Mouse (Mus musculus) embryonic facial prominence, embryonic 11.5 days (tissue): ENCODE results near the gene Slc8b1. TPM values are rescaled to one million over a fixed set of nuclear protein-coding genes. Genes with fewer than 3 reads are reported as not detected.
A peak's percentile ranks its signal among the peaks of the same experiment; 100 is the strongest.

Source experiments
- ATAC-seq: fragments of 200-750 bp; cut with Nextera tagmentation; replicated peaks from 2 replicates; pipeline ENCODE4 v1.8.0; 2017; ENCODE audit warnings: low read depth; ENCODE audit not compliant: insufficient number of reproducible peaks, low FRiP score, low TSS enrichment
- DNase-seq: peaks from one replicate; pipeline ENCODE4 v3.0.0-alpha.2; 2015; ENCODE audit warnings: low spot score
- H3K27ac ChIP-seq: fragments of 300-500 bp; sonication (generic); replicated peaks from 2 replicates; pipeline ENCODE4 v1.5.1; 2014; ENCODE audit warnings: mild to moderate bottlenecking, low read depth, low read length, control low read depth
- H3K27me3 ChIP-seq: fragments of 300-500 bp; sonication (generic); 2 replicates; pipeline ENCODE4 v1.6.1; 2014; ENCODE audit warnings: mild to moderate bottlenecking, low read length, moderate library complexity, mixed read lengths; ENCODE audit not compliant: control insufficient read depth, insufficient read depth
- H3K36me3 ChIP-seq: fragments of 300-500 bp; sonication (generic); replicated peaks from 2 replicates; pipeline ENCODE4 v1.6.1; 2014; ENCODE audit warnings: low read depth, mild to moderate bottlenecking, low read length, moderate library complexity, mixed read lengths; ENCODE audit not compliant: control insufficient read depth, insufficient read depth
- H3K4me1 ChIP-seq: fragments of 300-500 bp; sonication (generic); 2 replicates; pipeline ENCODE4 v1.6.1; 2014; ENCODE audit warnings: low read length, mixed read lengths; ENCODE audit not compliant: control insufficient read depth, insufficient read depth
- H3K4me2 ChIP-seq: fragments of 300-500 bp; sonication (generic); 2 replicates; pipeline ENCODE4 v1.6.1; 2014; ENCODE audit warnings: low read depth, mild to moderate bottlenecking, control low read depth, low read length, moderate library complexity
- H3K4me3 ChIP-seq: fragments of 300-500 bp; sonication (generic); 2 replicates; pipeline ENCODE4 v1.5.1; 2014; ENCODE audit warnings: low read depth, low read length, control low read depth
- H3K9ac ChIP-seq: fragments of 300-500 bp; sonication (generic); replicated peaks from 2 replicates; pipeline ENCODE4 v1.6.1; 2014; ENCODE audit warnings: mild to moderate bottlenecking, control low read depth, low read length
- H3K9me3 ChIP-seq: fragments of 300-500 bp; sonication (generic); replicated peaks from 2 replicates; pipeline ENCODE4 v1.6.1; 2016; ENCODE audit warnings: mild to moderate bottlenecking, low read length, inconsistent platforms, mixed read lengths; ENCODE audit not compliant: control insufficient read depth
- WGBS: fragments of 180-500 bp; shearing (Covaris S2); extraction: QIAGEN DNeasy Blood & Tissue Kit; methylation state at CpG from one replicate; pipeline ENCODE4 v1.1.7; 2014; 5-methylcytosine and 5-hydroxymethylcytosine counted together
- polyA plus RNA-seq: library from polyadenylated mRNA; unstranded; fragments of >200 nt; fragmentation: Nextera tagmentation; extraction: Ambion mirVana; gene quantifications from 2 replicates; pipeline ENCODE4 v1.2.1, GENCODE M21; 2014

Slc8b1 gene
- polyA plus RNA-seq, 1 experiment from 2014 or later: 1.8 TPM

GRCm38 (mm10) chr5:120516221-120516984 is 5.4 kb downstream of the Slc8b1 start:
- DNase-seq (no peak), ATAC-seq (no peak)
- Histone ChIP-seq H3K27me3 (no peaks in the 10 kb centered on the region), H3K27ac (no peak overlapping the region), H3K4me3 (no peak overlapping the region), H3K9ac (no peak overlapping the region), H3K9me3 (no peaks in the 10 kb centered on the region), H3K36me3 (no peaks in the 10 kb centered on the region), H3K4me2 (no peak overlapping the region), H3K4me1 (no peaks in the 10 kb centered on the region; the same call in 1 of the 2 replicates)
- WGBS: 52% methylated on average over 15 of the region's 15 CpGs

- Histone ChIP-seq H3K9me3 (no peaks in the 10 kb centered on the region), H3K4me3 (no peak overlapping the region), H3K4me2 (no peak overlapping the region), H3K4me1 (no peaks in the 10 kb centered on the region; the same call in 1 of the 2 replicates), H3K27me3 (no peaks in the 10 kb centered on the region), H3K36me3 (no peaks in the 10 kb centered on the region), H3K9ac (0 out of 2 replicates have a peak overlapping the region, but pooled peaks have one; percentile 13), H3K27ac (no peak overlapping the region)
- ATAC-seq (no peak), DNase-seq (no peak)
- WGBS: 57% methylated on average over 9 of the region's 9 CpGs
Observed at GRCm38 (mm10) chr5:120517552-120517951, 6.6 kb downstream of the Slc8b1 start.

- DNase-seq (no peak), ATAC-seq (no peak)
- H3K4me1 ChIP-seq: 0 out of 2 replicates have a peak, but pooled peaks cover 3% of the 10 kb centered on the region
- H3K9me3 ChIP-seq: no peaks in the 10 kb centered on the region
- no peak overlapping the region for H3K4me2 ChIP-seq
- H3K27me3 ChIP-seq: no peaks in the 10 kb centered on the region
- H3K36me3 ChIP-seq: no peaks in the 10 kb centered on the region
- no peak overlapping the region for H3K4me3 ChIP-seq
- WGBS: 73% methylated on average over 3 of the region's 3 CpGs
- H3K27ac ChIP-seq: no peak overlapping the region
- H3K9ac ChIP-seq: no peak overlapping the region
Observed at GRCm38 (mm10) chr5:120522649-120523048, 11.7 kb downstream of the Slc8b1 start.

- Histone ChIP-seq H3K36me3 (no peaks in the 10 kb centered on the region), H3K27ac (no peak overlapping the region), H3K9ac (no peak overlapping the region), H3K4me1 (0 out of 2 replicates have a peak, but pooled peaks cover 3% of the 10 kb centered on the region), H3K4me3 (no peak overlapping the region), H3K9me3 (no peaks in the 10 kb centered on the region), H3K4me2 (no peak overlapping the region), H3K27me3 (no peaks in the 10 kb centered on the region)
- 96% methylated on average over 2 of the region's 2 CpGs for WGBS
- DNase-seq: no peak
- ATAC-seq: no peak
Observed at GRCm38 (mm10) chr5:120524736-120525135, 13.8 kb downstream of the Slc8b1 start.

GRCm38 (mm10) chr5:120525737-120526136 is 14.8 kb downstream of the Slc8b1 start:
- no peaks in the 10 kb centered on the region for H3K9me3 ChIP-seq
- WGBS: 36% methylated on average over 5 of the region's 5 CpGs
- H3K27ac ChIP-seq: no peak overlapping the region
- H3K4me3 ChIP-seq: no peak overlapping the region
- H3K4me2 ChIP-seq: no peak overlapping the region
- no peaks in the 10 kb centered on the region for H3K36me3 ChIP-seq
- no peaks in the 10 kb centered on the region for H3K27me3 ChIP-seq
- no peak overlapping the region for H3K9ac ChIP-seq
- DNase-seq (no peak), ATAC-seq (no peak)
- H3K4me1 ChIP-seq: 0 out of 2 replicates have a peak, but pooled peaks cover 3% of the 10 kb centered on the region

GRCm38 (mm10) chr5:120526311-120526710 is 15.3 kb downstream of the Slc8b1 start:
- no peaks in the 10 kb centered on the region for H3K36me3 ChIP-seq
- DNase-seq (no peak), ATAC-seq (no peak)
- H3K9ac ChIP-seq: no peak overlapping the region
- H3K9me3 ChIP-seq: no peaks in the 10 kb centered on the region
- 0 out of 2 replicates have a peak, but pooled peaks cover 3% of the 10 kb centered on the region for H3K4me1 ChIP-seq
- H3K4me3 ChIP-seq: no peak overlapping the region
- H3K4me2 ChIP-seq: no peak overlapping the region
- WGBS: 64% methylated on average over 11 of the region's 11 CpGs
- no peak overlapping the region for H3K27ac ChIP-seq
- no peaks in the 10 kb centered on the region for H3K27me3 ChIP-seq

GRCm38 (mm10) chr5:120527296-120527964 is 16.5 kb downstream of the Slc8b1 start:
- Histone ChIP-seq H3K4me1 (0 out of 2 replicates have a peak, but pooled peaks cover 3% of the 10 kb centered on the region), H3K27ac (no peak overlapping the region), H3K9me3 (no peaks in the 10 kb centered on the region), H3K4me2 (no peak overlapping the region), H3K36me3 (no peaks in the 10 kb centered on the region), H3K27me3 (no peaks in the 10 kb centered on the region), H3K9ac (no peak overlapping the region), H3K4me3 (no peak overlapping the region)
- ATAC-seq: no peak
- DNase-seq: no peak
- 85% methylated on average over 17 of the region's 20 CpGs for WGBS

- Histone ChIP-seq H3K9me3 (no peaks in the 10 kb centered on the region), H3K9ac (no peak overlapping the region), H3K27me3 (no peaks in the 10 kb centered on the region), H3K4me2 (no peak overlapping the region), H3K27ac (no peak overlapping the region), H3K4me3 (no peak overlapping the region), H3K36me3 (no peaks in the 10 kb centered on the region), H3K4me1 (peaks cover 3% of the 10 kb centered on the region; the same call in 1 of the 2 replicates)
- WGBS: 88% methylated on average over 8 of the region's 8 CpGs
- DNase-seq (no peak), ATAC-seq (no peak)
Observed at GRCm38 (mm10) chr5:120531631-120532030, 20.7 kb downstream of the Slc8b1 start.
